Mouse (Mus musculus) intestine, postnatal 0 days (tissue): ENCODE results near the gene Gfpt2. TPM values are rescaled to one million over a fixed set of nuclear protein-coding genes. Genes with fewer than 3 reads are reported as not detected.

Experiments used
- ATAC-seq: fragments of 200-750 bp; cut with Nextera tagmentation; 2 replicates; pipeline ENCODE4 v1.8.0; 2017; ENCODE audit warnings: mild to moderate bottlenecking, moderate TSS enrichment, moderate library complexity
- H3K27ac ChIP-seq: fragments of 300-500 bp; sonication (generic); 2 replicates; pipeline ENCODE4 v1.5.1; 2014; ENCODE audit warnings: mild to moderate bottlenecking, low read depth, low read length, moderate library complexity
- H3K27me3 ChIP-seq: fragments of 300-500 bp; sonication (generic); replicated peaks from 2 replicates; pipeline ENCODE4 v1.6.1; 2014; ENCODE audit warnings: low read length, mixed read lengths; ENCODE audit not compliant: control insufficient read depth, insufficient read depth
- H3K36me3 ChIP-seq: fragments of 300-500 bp; sonication (generic); 2 replicates; pipeline ENCODE4 v1.6.1; 2014; ENCODE audit warnings: mild to moderate bottlenecking, moderate library complexity; ENCODE audit not compliant: control insufficient read depth, insufficient read depth
- H3K4me1 ChIP-seq: fragments of 300-500 bp; sonication (generic); replicated peaks from 2 replicates; pipeline ENCODE4 v1.6.1; 2014; ENCODE audit warnings: antibody characterized with exemption, low read length, mixed read lengths; ENCODE audit not compliant: control insufficient read depth, insufficient read depth
- H3K4me2 ChIP-seq: fragments of 300-500 bp; sonication (generic); replicated peaks from 2 replicates; pipeline ENCODE4 v1.6.1; 2014; ENCODE audit warnings: low read depth, mild to moderate bottlenecking, moderate library complexity
- H3K4me3 ChIP-seq: fragments of 300-500 bp; sonication (generic); 2 replicates; pipeline ENCODE4 v1.5.1; 2014; ENCODE audit warnings: low read depth, low read length
- H3K9ac ChIP-seq: fragments of 300-500 bp; sonication (generic); 2 replicates; pipeline ENCODE4 v1.6.1; 2014; ENCODE audit warnings: mild to moderate bottlenecking, low read depth, low read length
- H3K9me3 ChIP-seq: fragments of 300-500 bp; sonication (generic); 2 replicates; pipeline ENCODE4 v1.6.1; 2016; ENCODE audit warnings: mixed run types; ENCODE audit not compliant: control insufficient read depth
- CTCF ChIP-seq: sonication (generic); IDR thresholded peaks from 2 replicates; pipeline ENCODE4 v1.5.1; 2016; ENCODE audit warnings: low read depth, mild to moderate bottlenecking, control low read depth, antibody characterized with exemption, moderate library complexity
- WGBS: fragments of 180-500 bp; shearing (Covaris S2); extraction: QIAGEN DNeasy Blood & Tissue Kit; methylation state at CpG from one replicate; pipeline ENCODE4 v1.1.7; 2014; 5-methylcytosine and 5-hydroxymethylcytosine counted together
- polyA plus RNA-seq: library from polyadenylated mRNA; unstranded; fragments of >200 nt; fragmentation: Nextera tagmentation; extraction: Ambion mirVana; gene quantifications from 2 replicates; pipeline ENCODE4 v1.2.1, GENCODE M21; 2015

Gene Gfpt2
- polyA plus RNA-seq, 1 experiment from 2014 or later: 1.7 TPM

DNA sequence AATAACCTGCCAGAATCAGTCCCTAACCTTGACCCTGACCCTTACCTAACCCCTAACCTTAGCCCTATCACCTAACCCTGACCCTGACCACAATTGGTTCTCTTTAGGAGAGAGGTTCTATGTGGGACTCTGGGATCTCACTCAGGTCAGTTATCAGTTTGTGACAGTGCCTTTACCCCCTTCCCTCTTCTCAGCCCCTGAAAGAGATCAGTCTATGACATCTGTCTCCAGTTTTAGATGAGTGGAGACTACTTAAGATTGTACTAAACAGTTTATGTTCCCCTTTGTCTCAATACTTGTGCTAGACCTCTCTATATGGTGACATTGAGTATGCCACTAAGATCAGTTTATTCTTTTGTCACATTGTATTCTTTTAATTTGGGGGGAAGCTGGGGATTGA, 69.9 kb downstream of the Gfpt2 start:
- H3K36me3 ChIP-seq: peaks cover 21% of the 10 kb centered on the region
- H3K9me3 ChIP-seq: no peaks in the 10 kb centered on the region
- no peak overlapping the region for H3K9ac ChIP-seq
- no peaks in the 10 kb centered on the region for H3K27me3 ChIP-seq
- no peak overlapping the region for H3K27ac ChIP-seq
- no peak overlapping the region for H3K4me2 ChIP-seq
- no peak for ATAC-seq
- no peak overlapping the region for H3K4me3 ChIP-seq
- TF ChIP-seq CTCF: no peak
- no peaks in the 10 kb centered on the region for H3K4me1 ChIP-seq

DNA sequence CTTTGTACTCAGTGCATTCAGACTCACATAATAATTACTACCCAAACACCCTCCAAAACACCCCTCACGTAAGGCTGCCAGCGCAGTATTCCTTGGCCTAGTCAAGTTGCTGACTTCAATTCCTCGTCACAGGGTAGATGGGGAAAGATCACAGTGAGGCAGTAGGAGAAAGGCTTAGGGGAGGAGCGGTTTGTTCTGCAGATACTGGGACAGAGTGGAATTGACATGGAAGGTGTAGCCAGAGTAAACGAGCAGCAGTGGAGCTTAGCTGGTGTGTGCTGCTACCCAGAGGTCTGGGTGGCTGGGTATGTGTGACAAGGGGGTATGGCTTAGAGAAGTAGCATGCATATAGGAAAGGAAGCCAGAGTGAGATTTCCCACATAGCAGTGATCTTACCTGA, 73.3 kb downstream of the Gfpt2 start:
- no peaks in the 10 kb centered on the region for H3K9me3 ChIP-seq
- no peak for ATAC-seq
- H3K4me3 ChIP-seq: no peak overlapping the region
- TF ChIP-seq CTCF: no peak
- H3K27ac ChIP-seq: no peak overlapping the region
- no peak overlapping the region for H3K4me2 ChIP-seq
- no peak overlapping the region for H3K9ac ChIP-seq
- 87% methylated on average over 5 of the region's 5 CpGs for WGBS
- no peaks in the 10 kb centered on the region for H3K4me1 ChIP-seq
- H3K36me3 ChIP-seq: peaks cover 31% of the 10 kb centered on the region
- H3K27me3 ChIP-seq: no peaks in the 10 kb centered on the region

DNA sequence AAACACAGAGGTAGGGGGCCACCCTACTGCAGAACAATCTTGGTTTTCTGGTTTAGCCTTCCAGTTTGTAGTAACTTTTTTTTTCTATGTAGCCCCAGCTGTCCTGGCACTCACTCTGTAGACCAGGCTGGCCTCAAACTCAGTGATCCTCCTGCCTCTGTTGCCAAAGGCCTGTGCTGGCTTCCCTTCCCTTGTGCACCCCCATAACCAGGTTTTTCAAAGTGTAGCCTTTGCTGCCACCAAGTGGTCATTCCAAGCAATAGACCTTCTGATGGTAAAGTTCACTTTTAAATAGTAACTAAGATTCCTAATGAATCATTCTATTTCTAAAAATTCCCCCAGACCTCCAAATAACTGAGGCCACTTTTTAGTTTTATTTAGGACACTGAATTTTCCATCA, 75.8 kb downstream of the Gfpt2 start:
- peak; percentile 83 for TF ChIP-seq CTCF
- no peaks in the 10 kb centered on the region for H3K4me1 ChIP-seq
- ATAC-seq: no peak
- H3K27ac ChIP-seq: no peak overlapping the region
- no peak overlapping the region for H3K9ac ChIP-seq
- H3K4me2 ChIP-seq: no peak overlapping the region
- no peaks in the 10 kb centered on the region for H3K9me3 ChIP-seq
- H3K27me3 ChIP-seq: no peaks in the 10 kb centered on the region
- no peak overlapping the region for H3K4me3 ChIP-seq
- peaks cover 43% of the 10 kb centered on the region for H3K36me3 ChIP-seq

DNA sequence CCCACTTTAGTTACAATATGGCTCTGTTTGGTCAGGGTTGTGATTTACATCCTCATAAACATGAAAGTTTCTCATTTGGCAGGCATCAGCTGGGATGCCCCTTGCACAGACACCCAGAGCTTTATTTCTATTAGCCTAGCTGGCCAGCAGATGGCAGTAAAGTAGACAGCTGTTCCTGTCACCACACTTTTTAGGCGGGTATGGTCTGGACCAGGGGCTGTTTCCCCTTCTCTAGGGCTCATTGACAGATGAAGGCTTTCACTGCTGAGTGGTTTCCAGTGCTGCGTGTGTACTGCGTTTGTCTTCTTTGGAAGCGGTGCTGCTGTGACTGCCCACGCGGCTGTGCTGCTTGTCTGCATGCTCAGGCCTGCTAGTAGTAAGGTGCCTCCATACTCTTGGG, 77.9 kb downstream of the Gfpt2 start:
- peak; percentile 77 for TF ChIP-seq CTCF
- WGBS: 46% methylated on average over 6 of the region's 6 CpGs
- no peak overlapping the region for H3K27ac ChIP-seq

DNA sequence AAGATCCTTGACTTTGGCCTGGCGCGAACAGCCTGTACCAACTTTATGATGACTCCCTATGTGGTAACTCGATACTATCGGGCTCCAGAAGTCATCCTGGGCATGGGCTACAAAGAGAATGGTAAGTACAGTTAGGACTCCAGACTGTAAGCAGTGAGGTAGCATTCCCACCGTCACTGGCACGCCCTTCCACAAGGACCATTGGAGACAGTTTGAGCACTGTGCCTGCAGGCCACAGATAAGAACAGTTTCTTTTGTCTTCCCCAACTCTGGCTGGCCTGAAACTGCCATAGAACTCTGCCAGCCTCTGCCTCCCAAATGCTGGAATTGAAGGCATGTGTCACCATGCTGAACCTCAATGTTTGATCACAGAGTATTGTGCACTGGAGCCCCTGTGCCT, 78.8 kb downstream of the Gfpt2 start:
- no peak for ATAC-seq
- Histone ChIP-seq H3K27me3 (no peaks in the 10 kb centered on the region), H3K36me3 (peaks cover 33% of the 10 kb centered on the region)

More for the DNA sequence above, 77.9 kb downstream of the Gfpt2 start:
- Histone ChIP-seq H3K4me3 (no peak overlapping the region), H3K9me3 (no peaks in the 10 kb centered on the region), H3K36me3 (peaks cover 37% of the 10 kb centered on the region), H3K4me1 (no peaks in the 10 kb centered on the region), H3K4me2 (no peak overlapping the region), H3K27me3 (no peaks in the 10 kb centered on the region), H3K9ac (no peak overlapping the region)
- ATAC-seq: no peak

DNA sequence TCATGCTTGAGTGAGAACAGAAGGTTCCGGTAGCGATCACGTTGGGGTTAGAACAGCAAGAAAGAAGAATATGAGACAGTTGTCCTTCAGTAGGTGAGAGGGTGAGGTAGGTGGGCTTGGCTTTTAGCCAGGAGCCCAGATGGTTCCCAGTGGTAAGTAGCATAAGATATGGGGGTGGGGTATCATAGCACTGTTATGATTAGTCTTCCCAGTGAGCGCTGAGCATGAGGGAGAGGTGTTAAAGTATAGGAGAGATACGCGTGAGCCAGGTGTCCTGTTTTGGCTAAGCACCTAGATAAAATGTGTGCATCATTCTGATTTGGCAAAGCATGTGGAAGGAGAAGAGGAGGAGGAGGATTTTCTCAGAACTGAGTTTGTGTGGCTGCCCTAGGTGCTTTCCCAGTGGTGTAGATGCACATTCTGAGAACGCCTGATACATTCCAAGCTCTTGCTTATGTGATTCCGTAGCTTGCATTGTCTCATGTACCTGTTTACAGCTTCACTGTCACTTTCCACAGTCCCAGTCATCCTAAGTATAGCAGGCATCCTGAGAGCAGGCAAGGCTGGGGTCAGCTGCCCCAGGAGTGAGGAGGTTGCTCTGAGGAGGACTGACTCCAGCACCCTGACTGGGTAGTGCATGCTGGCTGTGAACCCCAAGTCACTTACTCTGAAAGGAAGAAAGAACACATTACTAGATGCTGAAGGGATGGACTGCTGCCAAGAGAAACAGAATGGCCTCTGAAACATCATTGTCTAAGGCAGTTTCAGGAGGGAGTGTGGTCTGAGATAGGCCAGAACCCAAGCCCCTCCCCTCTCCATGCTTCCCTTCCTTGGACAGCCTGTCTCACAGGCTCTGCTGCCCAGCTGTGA, 83.2 kb downstream of the Gfpt2 start:
- no peak for TF ChIP-seq CTCF
- 89% methylated on average over 8 of the region's 8 CpGs for WGBS
- H3K4me3 ChIP-seq: no peak overlapping the region
- H3K4me1 ChIP-seq: no peaks in the 10 kb centered on the region
- no peak overlapping the region for H3K9ac ChIP-seq
- H3K4me2 ChIP-seq: no peak overlapping the region
- H3K9me3 ChIP-seq: no peaks in the 10 kb centered on the region
- H3K27me3 ChIP-seq: no peaks in the 10 kb centered on the region
- no peak for ATAC-seq
- peaks cover 39% of the 10 kb centered on the region for H3K36me3 ChIP-seq
- no peak overlapping the region for H3K27ac ChIP-seq

More for the DNA sequence above, 78.8 kb downstream of the Gfpt2 start:
- Histone ChIP-seq H3K9me3 (no peaks in the 10 kb centered on the region), H3K4me2 (no peak overlapping the region), H3K9ac (no peak overlapping the region), H3K4me1 (no peaks in the 10 kb centered on the region), H3K4me3 (no peak overlapping the region), H3K27ac (no peak overlapping the region)
- TF ChIP-seq CTCF: no peak
- 94% methylated on average over 6 of the region's 6 CpGs for WGBS
